Mouse (Mus musculus): ENCODE results near the gene Nanos2. TPM values are rescaled to one million over a fixed set of nuclear protein-coding genes. Genes with fewer than 3 reads are reported as not detected.
A peak's percentile ranks its signal among the peaks of the same experiment; 100 is the strongest.

Nanos2 gene
- total RNA-seq (2014; rRNA removed) (1.3 and 2.6 TPM in 2 replicates), polyA plus RNA-seq (2015; fragmentation: Nextera tagmentation; extraction: Ambion mirVana) (1.6 TPM in 2 replicates)

GRCm38 (mm10) chr7:18987100-18987499, at the start of gene Nanos2:
Gene Nanos2 (plus strand): TSS chr7:18987400.
- no peak within 1 kb of the TSS for H3K4me2 ChIP-seq (ENCODE audit: low read depth, low read length)
- H3K9me3 ChIP-seq (ENCODE audit: low read length) = no peaks in the 10 kb centered on the region
- no peaks in the 10 kb centered on the region for H3K36me3 ChIP-seq (ENCODE audit: insufficient read depth, low read length)
- H3K4me3 ChIP-seq (ENCODE audit: low read length) = no peak within 1 kb of the TSS
- no peak for DNase-seq (ENCODE audit: low spot score)
- WGBS = 82% methylated on average over 2 of the region's 2 CpGs
- TF ChIP-seq CTCF (IDR thresholded peaks at IDR 0.05; ENCODE audit: low read depth) = no peak
- H3K27ac ChIP-seq = no peak within 1 kb of the TSS
- ATAC-seq = no peak
- no peak within 1 kb of the TSS for H3K9ac ChIP-seq (replicated peaks; ENCODE audit: low read length)
- H3K4me1 ChIP-seq (ENCODE audit: insufficient read depth, low read length) = no peaks in the 10 kb centered on the region
- H3K27me3 ChIP-seq (ENCODE audit: insufficient read depth, low read length) = no peaks in the 10 kb centered on the region

- no peaks in the 10 kb centered on the region for H3K27me3 ChIP-seq (ENCODE audit: insufficient read depth, low read length)
- peak overlapping the region; percentile 67 for H3K27ac ChIP-seq
- H3K4me3 ChIP-seq (ENCODE audit: low read length) = no peak overlapping the region
- H3K9me3 ChIP-seq (ENCODE audit: low read length) = no peaks in the 10 kb centered on the region
- H3K36me3 ChIP-seq (ENCODE audit: insufficient read depth, low read length) = peaks cover 15% of the 10 kb centered on the region; the same call in 1 of the 2 replicates
- ATAC-seq (peak; percentile 82), DNase-seq (ENCODE audit: low spot score) (peak; percentile 72)
- H3K4me2 ChIP-seq (ENCODE audit: low read depth, low read length) = 0 out of 2 replicates have a peak overlapping the region, but pooled peaks have one; percentile 5
- TF ChIP-seq CTCF (IDR thresholded peaks at IDR 0.05; ENCODE audit: low read depth) = no peak
- no peaks in the 10 kb centered on the region; the same call in 1 of the 2 replicates for H3K4me1 ChIP-seq (ENCODE audit: insufficient read depth, low read length)
- H3K9ac ChIP-seq (replicated peaks; ENCODE audit: low read length) = 0 out of 2 replicates have a peak overlapping the region, but pooled peaks have one; percentile 1
- WGBS = 6% methylated on average over 1 of the region's 1 CpGs
These were observed 44.8 kb upstream of the Nanos2 start for GRCm38 (mm10) chr7:18942376-18942775.

- Histone ChIP-seq H3K4me1 (ENCODE audit: insufficient read depth, low read length) (no peaks in the 10 kb centered on the region; the same call in 1 of the 2 replicates), H3K27ac (peak overlapping the region; percentile 67; the same call in 1 of the 2 replicates), H3K4me3 (ENCODE audit: low read length) (no peak overlapping the region), H3K27me3 (ENCODE audit: insufficient read depth, low read length) (no peaks in the 10 kb centered on the region), H3K36me3 (ENCODE audit: insufficient read depth, low read length) (peaks cover 16% of the 10 kb centered on the region; the same call in 1 of the 2 replicates), H3K9ac (replicated peaks; ENCODE audit: low read length) (no peak overlapping the region), H3K4me2 (ENCODE audit: low read depth, low read length) (no peak overlapping the region), H3K9me3 (ENCODE audit: low read length) (no peaks in the 10 kb centered on the region)
- TF ChIP-seq CTCF (IDR thresholded peaks at IDR 0.05; ENCODE audit: low read depth) = no peak
- 41% methylated on average over 9 of the region's 9 CpGs for WGBS
- DNase-seq (ENCODE audit: low spot score) (no peak), ATAC-seq (peak; percentile 10)
These were observed 44.4 kb upstream of the Nanos2 start for GRCm38 (mm10) chr7:18942815-18943214.

GRCm38 (mm10) chr7:18948151-18948550, 39.0 kb upstream of the Nanos2 start:
- DNase-seq (ENCODE audit: low spot score) = no peak
- H3K27me3 ChIP-seq (ENCODE audit: insufficient read depth, low read length) = no peaks in the 10 kb centered on the region
- H3K4me2 ChIP-seq (ENCODE audit: low read depth, low read length) = no peak overlapping the region
- no peaks in the 10 kb centered on the region for H3K9me3 ChIP-seq (ENCODE audit: low read length)
- H3K4me1 ChIP-seq (ENCODE audit: insufficient read depth, low read length) = peaks cover 23% of the 10 kb centered on the region
- H3K27ac ChIP-seq = peak overlapping the region; percentile 80
- no peak for TF ChIP-seq CTCF (IDR thresholded peaks at IDR 0.05; ENCODE audit: low read depth)
- WGBS = 33% methylated on average over 6 of the region's 6 CpGs
- H3K36me3 ChIP-seq (ENCODE audit: insufficient read depth, low read length) = peaks cover 18% of the 10 kb centered on the region; the same call in 1 of the 2 replicates
- no peak for ATAC-seq
- H3K9ac ChIP-seq (replicated peaks; ENCODE audit: low read length) = 0 out of 2 replicates have a peak overlapping the region, but pooled peaks have one; percentile 21
- H3K4me3 ChIP-seq (ENCODE audit: low read length) = no peak overlapping the region

GRCm38 (mm10) chr7:18949781-18950522, 37.2 kb upstream of the Nanos2 start:
- peaks cover 21% of the 10 kb centered on the region; the same call in 1 of the 2 replicates for H3K36me3 ChIP-seq (ENCODE audit: insufficient read depth, low read length)
- ATAC-seq (peak; percentile 90), DNase-seq (ENCODE audit: low spot score) (peak; percentile 95)
- H3K9me3 ChIP-seq (ENCODE audit: low read length) = no peaks in the 10 kb centered on the region
- no peak overlapping the region for H3K4me3 ChIP-seq (ENCODE audit: low read length)
- H3K4me2 ChIP-seq (ENCODE audit: low read depth, low read length) = peak overlapping the region; percentile 28
- peaks cover 23% of the 10 kb centered on the region for H3K4me1 ChIP-seq (ENCODE audit: insufficient read depth, low read length)
- H3K27ac ChIP-seq = peak overlapping the region; percentile 80
- no peaks in the 10 kb centered on the region for H3K27me3 ChIP-seq (ENCODE audit: insufficient read depth, low read length)
- 12% methylated on average over 12 of the region's 12 CpGs for WGBS
- TF ChIP-seq CTCF (IDR thresholded peaks at IDR 0.05; ENCODE audit: low read depth) = 0 out of 2 replicates have a peak, but pooled peaks have one; percentile 16
- H3K9ac ChIP-seq (replicated peaks; ENCODE audit: low read length) = no peak overlapping the region; the same call in 1 of the 2 replicates

- H3K36me3 ChIP-seq (ENCODE audit: insufficient read depth, low read length) = peaks cover 17% of the 10 kb centered on the region; the same call in 1 of the 2 replicates
- no peak for TF ChIP-seq CTCF (IDR thresholded peaks at IDR 0.05; ENCODE audit: low read depth)
- no peak overlapping the region; the same call in 1 of the 2 replicates for H3K4me3 ChIP-seq (ENCODE audit: low read length)
- H3K27ac ChIP-seq = peak overlapping the region; percentile 80
- no peaks in the 10 kb centered on the region for H3K9me3 ChIP-seq (ENCODE audit: low read length)
- peak overlapping the region; percentile 28 for H3K4me2 ChIP-seq (ENCODE audit: low read depth, low read length)
- no peaks in the 10 kb centered on the region for H3K27me3 ChIP-seq (ENCODE audit: insufficient read depth, low read length)
- H3K9ac ChIP-seq (replicated peaks; ENCODE audit: low read length) = no peak overlapping the region
- H3K4me1 ChIP-seq (ENCODE audit: insufficient read depth, low read length) = peaks cover 23% of the 10 kb centered on the region
- ATAC-seq (peak; percentile 54), DNase-seq (ENCODE audit: low spot score) (peak; percentile 79)
- WGBS = 13% methylated on average over 18 of the region's 18 CpGs
These were observed 36.5 kb upstream of the Nanos2 start for GRCm38 (mm10) chr7:18950523-18951315.

Data from hindbrain, postnatal 0 days (tissue).